Mouse (Mus musculus): Measurements from ENCODE around the gene Igsf3. TPM values are rescaled to one million over a fixed set of nuclear protein-coding genes. Genes with fewer than 3 reads are reported as not detected.

Gene Igsf3
- total RNA-seq (2023; ENCODE audit: inconsistent age), result 0.13 to 0.61 TPM (median 0.26 TPM) in 4 replicates

DNA sequence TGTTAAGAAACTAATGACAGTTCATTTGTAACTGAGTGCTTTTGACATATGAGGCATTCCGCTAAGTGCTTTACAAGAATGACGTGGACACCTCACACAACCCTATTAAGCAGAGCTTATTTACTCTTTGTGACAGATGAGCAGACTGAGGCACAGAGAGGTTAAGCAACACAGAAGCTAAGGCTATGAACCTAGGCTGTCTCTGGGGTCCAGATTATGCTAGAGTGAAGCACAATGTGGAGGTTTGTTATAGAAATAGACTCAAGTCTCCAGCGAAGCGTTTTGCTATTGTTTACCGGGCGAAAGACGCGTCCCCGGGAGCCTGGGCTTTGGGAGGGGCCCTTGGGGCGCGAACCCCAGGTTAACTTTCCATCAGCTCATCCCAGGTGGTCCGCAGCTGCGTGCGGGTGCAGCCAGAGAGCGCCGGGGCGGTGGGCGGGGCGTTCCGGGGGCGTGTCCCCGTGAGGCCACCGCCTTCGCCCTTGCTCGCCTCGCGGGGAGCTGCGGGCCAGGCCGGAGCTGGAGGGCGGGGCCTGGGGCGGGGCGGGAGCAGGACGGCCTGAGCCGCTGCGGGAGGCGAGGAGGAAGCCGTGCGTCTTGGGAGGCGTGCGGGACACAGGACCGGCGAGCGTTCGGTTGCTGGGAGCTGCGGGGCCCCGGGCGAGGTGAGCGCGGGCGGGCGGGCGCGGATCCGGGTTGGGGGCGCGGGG, at the start of gene Igsf3:
TSS of gene Igsf3 (plus strand) at position 546 of the 710 bp plus-strand sequence.

Other genes with a start within 250 kb of the Igsf3 start
- gene Cd2, start 89.1 kb upstream of the Igsf3 start, total RNA-seq (2023; ENCODE audit: inconsistent age), result 511 to 631 TPM (median 576 TPM) in 4 replicates
- 94.4 to 106 TPM (median 101 TPM) in 4 replicates for gene Atp1a1, start 227.6 kb downstream of the Igsf3 start, total RNA-seq (2023; ENCODE audit: inconsistent age)